Mouse (Mus musculus) embryonic facial prominence, embryonic 14.5 days (tissue): ENCODE results near the gene Clec2i. TPM values are rescaled to one million over a fixed set of nuclear protein-coding genes. Genes with fewer than 3 reads are reported as not detected.
"Not testable (repeated sequence)": the region's sequence is repeated elsewhere in the genome, so short reads cannot be mapped to it uniquely, and the experiment has no call there.

ENCODE experiments used
- ATAC-seq: fragments of 200-750 bp; cut with Nextera tagmentation; 2 replicates; pipeline ENCODE4 v1.8.0; 2017; ENCODE audit warnings: low read depth, moderate number of reproducible peaks, moderate TSS enrichment
- DNase-seq: peaks from one replicate; pipeline ENCODE4 v3.0.0-alpha.2; 2015; ENCODE audit warnings: low spot score
- H3K27ac ChIP-seq: fragments of 300-500 bp; sonication (generic); replicated peaks from 2 replicates; pipeline ENCODE4 v1.5.1; 2014; ENCODE audit warnings: low read depth, mild to moderate bottlenecking, low read length, moderate library complexity
- H3K27me3 ChIP-seq: fragments of 300-500 bp; sonication (generic); replicated peaks from 2 replicates; pipeline ENCODE4 v1.6.1; 2014; ENCODE audit warnings: low read length; ENCODE audit not compliant: control insufficient read depth, insufficient read depth
- H3K36me3 ChIP-seq: fragments of 300-500 bp; sonication (generic); 2 replicates; pipeline ENCODE4 v1.6.1; 2014; ENCODE audit warnings: low read length, mixed read lengths; ENCODE audit not compliant: control insufficient read depth, insufficient read depth
- H3K4me1 ChIP-seq: fragments of 300-500 bp; sonication (generic); 2 replicates; pipeline ENCODE4 v1.6.1; 2014; ENCODE audit warnings: antibody characterized with exemption, low read length; ENCODE audit not compliant: control insufficient read depth, insufficient read depth
- H3K4me2 ChIP-seq: fragments of 300-500 bp; sonication (generic); 2 replicates; pipeline ENCODE4 v1.6.1; 2014; ENCODE audit warnings: low read depth, mild to moderate bottlenecking, low read length, moderate library complexity, mixed read lengths
- H3K4me3 ChIP-seq: fragments of 300-500 bp; sonication (generic); 2 replicates; pipeline ENCODE4 v1.5.1; 2014; ENCODE audit warnings: low read depth, mild to moderate bottlenecking, low read length
- H3K9ac ChIP-seq: fragments of 300-500 bp; sonication (generic); 2 replicates; pipeline ENCODE4 v1.6.1; 2014; ENCODE audit warnings: low read depth, mild to moderate bottlenecking, low read length, moderate library complexity, mixed read lengths
- H3K9me3 ChIP-seq: fragments of 300-500 bp; sonication (generic); 2 replicates; pipeline ENCODE4 v1.6.1; 2016; ENCODE audit warnings: low read length; ENCODE audit not compliant: control insufficient read depth
- WGBS: fragments of 180-500 bp; shearing (Covaris S2); extraction: QIAGEN DNeasy Blood & Tissue Kit; methylation state at CpG from one replicate; pipeline ENCODE4 v1.1.7; 2014; 5-methylcytosine and 5-hydroxymethylcytosine counted together
- polyA plus RNA-seq: library from polyadenylated mRNA; unstranded; fragments of >200 nt; fragmentation: Nextera tagmentation; extraction: Ambion mirVana; gene quantifications from 2 replicates; pipeline ENCODE4 v1.2.1, GENCODE M21; 2014

Clec2i gene
- not detected in 2 replicates for polyA plus RNA-seq

DNA sequence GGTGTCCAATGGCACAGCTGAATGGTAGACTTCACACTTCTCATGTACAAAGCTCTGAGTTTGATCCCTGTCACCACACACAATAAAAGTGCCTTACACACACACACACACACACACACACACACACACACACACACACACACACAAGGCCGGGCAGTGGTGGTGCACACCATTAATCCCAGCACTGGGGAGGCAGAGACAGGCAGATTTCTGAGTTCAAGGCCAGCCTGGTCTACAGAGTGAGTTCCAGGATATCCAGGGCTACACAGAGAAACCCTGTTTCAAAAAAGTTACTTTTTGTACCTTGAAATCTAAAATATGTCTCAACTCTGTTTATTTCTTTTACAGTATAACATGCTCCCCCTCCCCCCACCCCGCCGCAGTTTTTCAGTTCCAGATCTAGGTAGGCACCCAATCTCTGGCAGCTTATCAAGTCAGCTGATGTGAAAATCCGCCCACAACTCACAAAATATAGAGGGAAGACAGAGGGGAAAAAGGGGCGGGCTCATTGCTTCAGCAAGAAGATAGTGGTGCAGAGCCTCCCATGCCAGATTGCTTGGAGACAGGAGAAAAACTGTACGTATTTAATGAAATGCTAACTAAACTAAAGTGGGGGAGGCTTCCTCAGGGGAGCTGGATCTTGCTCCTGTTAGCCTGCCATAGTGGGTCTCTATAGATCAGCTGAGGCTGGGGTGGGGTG is at the start of gene Clec2i:
TSS of gene Clec2i (plus strand) at position 498 of the 700 bp plus-strand sequence.
- H3K4me1 ChIP-seq, DNase-seq, H3K9ac ChIP-seq, H3K9me3 ChIP-seq, H3K4me2 ChIP-seq, ATAC-seq, H3K27ac ChIP-seq, H3K4me3 ChIP-seq, H3K27me3 ChIP-seq, H3K36me3 ChIP-seq: not testable (repeated sequence)
- 83% methylated on average over 6 of the region's 6 CpGs for WGBS

DNA sequence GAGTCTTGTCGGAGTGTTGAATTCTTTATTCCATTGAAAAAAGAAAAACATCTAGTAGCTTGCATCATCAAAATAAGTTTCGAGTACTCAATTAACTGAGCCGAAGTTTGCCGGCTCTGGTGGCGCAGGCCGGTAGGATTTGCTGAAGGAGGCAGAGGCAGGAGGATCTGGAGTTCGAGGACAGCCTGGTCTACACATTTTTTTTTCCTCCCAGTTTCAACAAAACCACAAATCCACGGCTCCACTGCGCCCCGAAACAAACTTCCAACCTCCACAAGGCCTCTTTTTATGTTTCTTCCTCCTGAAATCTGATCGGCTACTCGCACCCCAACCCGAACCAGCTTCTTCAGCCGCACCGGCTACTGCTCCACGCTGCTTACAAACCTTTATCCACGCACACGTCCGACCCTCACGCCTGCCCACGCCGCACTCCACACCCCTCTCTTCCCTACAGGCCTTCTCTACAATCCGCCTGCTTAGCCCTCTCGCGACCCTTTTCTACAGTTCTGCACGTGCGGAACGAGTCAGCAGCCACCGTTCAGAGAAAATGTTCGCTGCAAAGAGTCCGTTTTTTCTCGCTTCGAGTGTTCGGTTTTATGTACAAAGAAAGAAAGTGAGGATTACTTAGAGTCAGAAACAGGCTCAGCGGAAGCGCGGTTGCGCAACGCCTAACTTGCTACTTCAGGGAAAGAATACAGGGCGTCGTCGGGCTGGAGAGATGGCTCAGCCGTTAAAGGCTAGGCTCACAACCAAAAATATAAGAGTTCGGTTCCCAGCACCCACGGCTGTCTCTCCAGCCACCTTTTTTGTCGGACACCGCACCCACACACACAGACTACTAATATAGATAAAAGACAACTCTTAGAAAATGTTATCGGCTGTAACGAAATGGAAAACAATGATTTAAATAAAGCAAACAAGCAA is 48.8 kb upstream of the Clec2i start:
- H3K4me1 ChIP-seq = peaks cover 7% of the 10 kb centered on the region; the same call in 1 of the 2 replicates
- peak overlapping the region; percentile 98 for H3K27ac ChIP-seq
- peak overlapping the region; percentile 62 for H3K4me2 ChIP-seq
- no peaks in the 10 kb centered on the region for H3K36me3 ChIP-seq
- H3K27me3 ChIP-seq = no peaks in the 10 kb centered on the region
- no peaks in the 10 kb centered on the region for H3K9me3 ChIP-seq
- WGBS = under 1% methylated on average over 49 of the region's 49 CpGs
- peak; percentile 88 for DNase-seq
- H3K9ac ChIP-seq = peak overlapping the region; percentile 94
- peak overlapping the region; percentile 86 for H3K4me3 ChIP-seq
- peak; percentile 58 for ATAC-seq

DNA sequence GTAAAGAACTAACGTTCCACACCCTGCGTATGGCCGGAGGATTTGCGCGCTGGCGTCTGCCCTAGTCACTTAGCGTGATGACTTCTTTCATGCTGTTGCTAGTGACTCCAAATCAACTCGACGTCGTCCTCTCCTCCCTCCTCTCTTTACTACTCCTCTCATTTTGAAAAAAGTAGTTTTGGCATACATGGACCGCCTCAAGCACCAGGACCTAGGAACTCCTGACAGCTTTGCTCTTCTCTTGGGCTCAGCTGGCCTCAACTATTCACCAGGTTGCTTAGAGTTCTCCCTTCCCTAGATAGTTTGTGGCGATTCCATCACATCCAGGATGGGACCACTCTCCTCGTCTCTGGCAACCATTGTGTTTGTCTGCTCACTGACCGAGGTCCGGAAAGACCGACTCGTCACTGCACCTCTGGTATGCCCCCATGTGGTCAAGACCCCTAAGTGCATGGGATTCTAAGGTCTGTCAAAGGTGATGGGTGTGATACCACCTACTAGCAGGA is 48.1 kb upstream of the Clec2i start:
- H3K27me3 ChIP-seq = no peaks in the 10 kb centered on the region
- H3K9ac ChIP-seq = peak overlapping the region; percentile 94
- H3K27ac ChIP-seq = peak overlapping the region; percentile 98
- H3K4me2 ChIP-seq = peak overlapping the region; percentile 58
- H3K9me3 ChIP-seq = no peaks in the 10 kb centered on the region
- DNase-seq (peak; percentile 90), ATAC-seq (peak; percentile 5)
- H3K36me3 ChIP-seq = no peaks in the 10 kb centered on the region
- H3K4me3 ChIP-seq = peak overlapping the region; percentile 86
- peaks cover 7% of the 10 kb centered on the region; the same call in 1 of the 2 replicates for H3K4me1 ChIP-seq
- WGBS = under 1% methylated on average over 17 of the region's 17 CpGs

DNA sequence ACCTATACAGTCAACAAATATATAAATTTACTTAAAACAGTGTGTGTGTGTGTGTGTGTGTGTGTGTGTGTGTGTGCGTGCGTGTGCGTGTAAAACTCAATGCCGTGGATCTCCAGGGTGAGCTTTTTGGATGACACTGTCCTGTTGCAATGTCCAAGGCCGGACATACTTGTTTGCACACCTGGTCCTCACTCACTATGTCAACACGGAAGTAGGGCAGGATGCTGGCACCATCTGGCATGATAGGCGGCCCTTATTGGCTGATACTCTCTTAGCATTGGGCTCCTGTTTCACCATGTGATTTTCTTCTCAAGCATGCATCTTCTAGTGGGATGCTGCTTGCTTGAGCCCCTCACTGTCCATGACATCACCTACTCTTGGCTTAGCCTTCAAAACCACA is 47.5 kb upstream of the Clec2i start:
- H3K27ac ChIP-seq = 0 out of 2 replicates have a peak overlapping the region, but pooled peaks have one; percentile 98
- 59% methylated on average over 7 of the region's 7 CpGs for WGBS
- DNase-seq = no peak

DNA sequence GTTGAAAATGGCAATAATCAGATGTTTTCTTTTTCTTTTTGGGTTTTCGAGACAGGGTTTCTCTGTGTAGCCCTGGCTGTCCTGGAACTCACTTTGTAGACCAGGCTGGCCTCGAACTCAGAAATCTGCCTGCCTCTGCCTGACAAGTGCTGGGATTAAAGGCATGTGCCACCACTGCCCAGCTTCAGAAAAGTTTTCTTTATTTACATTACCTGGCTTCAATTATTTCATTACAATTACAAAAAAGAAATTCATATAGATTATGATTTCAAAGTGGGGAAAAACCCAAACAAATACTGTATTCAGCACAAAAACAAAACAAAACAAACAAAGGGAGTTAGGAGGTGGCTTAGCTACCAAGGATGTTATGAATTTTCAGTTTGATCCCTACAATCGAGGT is 46.7 kb upstream of the Clec2i start:
- not testable (repeated sequence) for H3K27ac ChIP-seq, H3K4me2 ChIP-seq, H3K27me3 ChIP-seq, H3K4me1 ChIP-seq, ATAC-seq, DNase-seq, H3K36me3 ChIP-seq, H3K9ac ChIP-seq, H3K4me3 ChIP-seq, H3K9me3 ChIP-seq
- WGBS = 87% methylated on average over 3 of the region's 3 CpGs

More for the DNA sequence above, 47.5 kb upstream of the Clec2i start:
- Histone ChIP-seq H3K9ac (no peak overlapping the region), H3K4me3 (peak overlapping the region; percentile 86), H3K4me2 (peak overlapping the region; percentile 58), H3K4me1 (peaks cover 9% of the 10 kb centered on the region; the same call in 1 of the 2 replicates), H3K9me3 (no peaks in the 10 kb centered on the region), H3K36me3 (no peaks in the 10 kb centered on the region), H3K27me3 (no peaks in the 10 kb centered on the region)
- ATAC-seq = no peak

DNA sequence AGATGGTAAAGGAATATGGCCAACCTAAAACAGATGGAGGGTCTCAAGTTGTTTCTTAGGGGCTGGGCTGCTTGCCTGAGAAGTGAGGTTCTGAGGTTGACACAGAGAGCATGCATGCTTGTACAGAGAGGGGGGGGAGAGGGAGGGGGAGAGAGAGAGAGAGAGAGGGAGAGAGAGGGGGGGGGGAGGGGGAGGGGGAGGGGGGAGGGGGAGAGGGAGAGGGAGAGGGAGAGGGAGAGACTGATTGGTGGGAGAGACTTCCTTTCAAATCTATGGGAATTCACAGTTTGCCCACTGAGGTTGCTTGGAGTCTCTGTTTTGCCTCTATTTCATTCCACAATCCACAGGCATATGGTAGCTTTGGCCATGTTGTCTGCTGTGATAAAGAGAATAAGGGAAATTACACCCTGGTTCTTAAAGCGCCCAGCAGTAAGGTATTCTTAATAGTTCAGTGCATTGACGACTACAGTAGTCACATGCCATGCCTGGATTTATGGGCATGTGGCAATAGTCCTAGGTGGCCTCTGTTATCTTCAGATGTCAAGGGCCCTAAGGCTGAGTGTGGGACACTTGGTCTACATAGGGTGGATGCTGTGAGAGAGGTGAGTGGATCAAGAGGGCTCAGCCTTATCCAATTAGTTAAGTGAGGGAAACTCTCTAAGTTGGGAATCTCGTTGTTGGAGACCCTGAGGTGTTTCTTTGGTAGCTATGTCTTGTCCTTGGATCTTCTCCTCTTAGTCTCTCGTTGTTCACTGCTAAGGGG is 45.9 kb upstream of the Clec2i start:
- peaks cover 9% of the 10 kb centered on the region; the same call in 1 of the 2 replicates for H3K4me1 ChIP-seq
- no peak for ATAC-seq
- peak overlapping the region; percentile 83 for H3K9ac ChIP-seq
- no peaks in the 10 kb centered on the region for H3K36me3 ChIP-seq
- peak overlapping the region; percentile 97 for H3K27ac ChIP-seq
- H3K27me3 ChIP-seq = no peaks in the 10 kb centered on the region
- H3K4me3 ChIP-seq = peak overlapping the region; percentile 78
- no peak for DNase-seq
- H3K9me3 ChIP-seq = no peaks in the 10 kb centered on the region
- 44% methylated on average over 4 of the region's 4 CpGs for WGBS
- H3K4me2 ChIP-seq = peak overlapping the region; percentile 62

DNA sequence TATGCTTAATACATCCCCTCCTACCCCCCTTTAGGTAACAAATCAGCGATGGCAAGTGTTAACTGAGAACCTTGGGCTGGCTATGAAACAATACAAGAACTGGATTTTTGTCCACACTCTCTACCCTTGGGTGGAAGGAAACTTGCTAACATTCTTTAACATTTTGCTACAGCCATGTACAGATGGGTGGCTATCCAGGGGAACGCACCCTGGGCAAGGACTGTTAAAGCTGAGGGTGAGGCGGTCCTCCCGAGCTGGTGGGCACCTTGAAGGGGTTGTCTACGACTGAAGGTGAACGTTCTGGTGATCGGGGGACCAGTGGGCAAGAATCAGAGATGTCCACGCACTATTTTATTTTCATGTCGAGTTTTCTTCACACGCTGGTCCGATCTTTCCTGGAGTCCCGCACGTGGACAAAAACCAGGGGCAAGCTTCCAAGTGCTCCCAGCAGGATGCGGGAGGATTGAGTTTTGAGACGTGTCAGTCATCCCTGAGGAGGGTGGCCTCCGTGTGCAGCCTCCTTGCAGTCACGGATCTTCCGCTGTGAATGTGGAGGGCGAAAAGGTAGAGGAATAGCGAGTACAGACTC is 44.9 kb upstream of the Clec2i start:
- Histone ChIP-seq H3K9me3 (no peaks in the 10 kb centered on the region), H3K27me3 (no peaks in the 10 kb centered on the region), H3K4me3 (peak overlapping the region; percentile 78), H3K9ac (peak overlapping the region; percentile 83), H3K36me3 (no peaks in the 10 kb centered on the region), H3K4me2 (peak overlapping the region; percentile 62), H3K27ac (peak overlapping the region; percentile 97), H3K4me1 (peaks cover 6% of the 10 kb centered on the region; the same call in 1 of the 2 replicates)
- ATAC-seq (no peak), DNase-seq (peak; percentile 28)
- WGBS = under 1% methylated on average over 20 of the region's 20 CpGs
